Comparison of ENCODE assay signal across 11 mouse cellular contexts in genomic region chr9:61537316-61538189, GRCm38 (mm10).
DNase-seq lines count a peak whose midpoint lies in the region; ATAC-seq lines count a peak whose summit lies in the region.
"Had no signal": no experiment of that assay in that cellular context is flagged by ENCODE, and none has a peak within 500 bp of the region (broad histone marks: within the 10 kb centered on the region; RNA-seq: fewer than 3 reads in every experiment).

No protein-coding gene starts in this region.

- no peak for ATAC-seq in heart, embryonic 12.5 days (ENCODE audit: insufficient number of reproducible peaks, low FRiP score)
- no peak for ATAC-seq in embryonic facial prominence, embryonic 11.5 days (replicated peaks; ENCODE audit: insufficient number of reproducible peaks, low FRiP score, low TSS enrichment, low read depth)
- no peak for ATAC-seq in hindbrain, embryonic 15.5 days (ENCODE audit: low FRiP score, low read depth)
- no peak for ATAC-seq in midbrain, embryonic 15.5 days (replicated peaks)
- ATAC-seq in megakaryocyte, adult 5-6 weeks (ENCODE audit: poor library complexity, severe bottlenecking), result no peak
- ATAC-seq in liver, embryonic 11.5 days (replicated peaks; ENCODE audit: low FRiP score), result no peak

- H3K4me2 ChIP-seq in heart, embryonic 12.5 days, result peak overlapping the region; percentile 53
- H3K4me2 ChIP-seq in embryonic facial prominence, embryonic 11.5 days (ENCODE audit: low read depth, low read length), result no peak overlapping the region; the same call in 1 of the 2 replicates
- H3K4me2 ChIP-seq in hindbrain, embryonic 15.5 days, result peak overlapping the region; percentile 33
- peak overlapping the region; percentile 23 for H3K4me2 ChIP-seq in midbrain, embryonic 15.5 days
- H3K4me2 ChIP-seq in liver, embryonic 11.5 days, result no peak overlapping the region

- H3K36me3 ChIP-seq in heart, embryonic 12.5 days, result no peaks in the 10 kb centered on the region
- H3K36me3 ChIP-seq in embryonic facial prominence, embryonic 11.5 days (replicated peaks; ENCODE audit: control insufficient read depth, insufficient read depth, low read depth, low read length), result no peaks in the 10 kb centered on the region
- H3K36me3 ChIP-seq in hindbrain, embryonic 15.5 days, result no peaks in the 10 kb centered on the region
- H3K36me3 ChIP-seq in midbrain, embryonic 15.5 days (replicated peaks), result no peaks in the 10 kb centered on the region
- H3K36me3 ChIP-seq in liver, embryonic 11.5 days (ENCODE audit: control insufficient read depth, insufficient read depth, low read length), result no peaks in the 10 kb centered on the region

- H3K4me1 ChIP-seq in heart, embryonic 12.5 days (replicated peaks), result peaks cover 7% of the 10 kb centered on the region
- H3K4me1 ChIP-seq in embryonic facial prominence, embryonic 11.5 days (ENCODE audit: control insufficient read depth, insufficient read depth, low read length), result peaks cover 3% of the 10 kb centered on the region; the same call in 1 of the 2 replicates
- peaks cover 10% of the 10 kb centered on the region for H3K4me1 ChIP-seq in hindbrain, embryonic 15.5 days (replicated peaks)
- peaks cover 13% of the 10 kb centered on the region for H3K4me1 ChIP-seq in midbrain, embryonic 15.5 days
- no peaks in the 10 kb centered on the region for H3K4me1 ChIP-seq in liver, embryonic 11.5 days (replicated peaks; ENCODE audit: control insufficient read depth, insufficient read depth, low read length)
- H3K4me1 ChIP-seq: megakaryocyte, embryonic 14.5 days had no signal

- DNase-seq in heart, adult 11 months, result no peak
- DNase-seq in embryonic facial prominence, embryonic 11.5 days (ENCODE audit: low spot score), result peak; percentile 66
- DNase-seq in liver, embryonic 11.5 days (ENCODE audit: low spot score), result no peak
- no peak for DNase-seq in c-Kit-positive CD71-positive TER-119-positive erythroid progenitor cells, embryonic 14.5 days (ENCODE audit: low spot score)
- DNase-seq: cerebellum, adult 2 months; gastrocnemius, postnatal 10 days had no signal

- peaks cover 5% of the 10 kb centered on the region; the same call in 1 of the 2 replicates for H3K9me3 ChIP-seq in heart, embryonic 12.5 days (replicated peaks)
- H3K9me3 ChIP-seq in embryonic facial prominence, embryonic 11.5 days (replicated peaks; ENCODE audit: control insufficient read depth, low read length), result no peaks in the 10 kb centered on the region; the same call in 1 of the 2 replicates
- H3K9me3 ChIP-seq in hindbrain, embryonic 15.5 days, result no peaks in the 10 kb centered on the region
- no peaks in the 10 kb centered on the region for H3K9me3 ChIP-seq in midbrain, embryonic 15.5 days
- no peaks in the 10 kb centered on the region for H3K9me3 ChIP-seq in liver, embryonic 11.5 days (ENCODE audit: control insufficient read depth, low read length)

- no peak overlapping the region for H3K9ac ChIP-seq in heart, embryonic 12.5 days
- no peak overlapping the region for H3K9ac ChIP-seq in embryonic facial prominence, embryonic 11.5 days (replicated peaks; ENCODE audit: low read length)
- no peak overlapping the region for H3K9ac ChIP-seq in hindbrain, embryonic 15.5 days
- H3K9ac ChIP-seq in midbrain, embryonic 15.5 days, result no peak overlapping the region
- no peak overlapping the region for H3K9ac ChIP-seq in liver, embryonic 11.5 days (ENCODE audit: low read depth, low read length)

- H3K27ac ChIP-seq in heart, embryonic 12.5 days (ENCODE audit: poor library complexity, severe bottlenecking), result no peak overlapping the region
- H3K27ac ChIP-seq in embryonic facial prominence, embryonic 11.5 days (replicated peaks; ENCODE audit: low read depth, low read length), result no peak overlapping the region
- no peak overlapping the region for H3K27ac ChIP-seq in hindbrain, embryonic 15.5 days (replicated peaks)
- H3K27ac ChIP-seq in midbrain, embryonic 15.5 days, result no peak overlapping the region
- H3K27ac ChIP-seq in liver, embryonic 11.5 days (ENCODE audit: low read depth, low read length), result no peak overlapping the region

- H3K4me3 ChIP-seq in heart, embryonic 12.5 days, result no peak overlapping the region
- no peak overlapping the region for H3K4me3 ChIP-seq in embryonic facial prominence, embryonic 11.5 days (ENCODE audit: low read depth, low read length)
- H3K4me3 ChIP-seq in hindbrain, embryonic 15.5 days, result no peak overlapping the region
- H3K4me3 ChIP-seq in midbrain, embryonic 15.5 days, result no peak overlapping the region
- H3K4me3 ChIP-seq in liver, embryonic 11.5 days (ENCODE audit: low read depth, low read length), result no peak overlapping the region
- H3K4me3 ChIP-seq: megakaryocyte, embryonic 14.5 days had no signal

- 19% methylated on average over 17 of the region's 22 CpGs for WGBS in heart, embryonic 12.5 days
- WGBS in embryonic facial prominence, embryonic 11.5 days, result 13% methylated on average over 17 of the region's 22 CpGs
- WGBS in hindbrain, embryonic 15.5 days, result 21% methylated on average over 16 of the region's 22 CpGs
- whole genome bisulfite sequencing in midbrain, embryonic 15.5 days, result 11% methylated on average over 18 of the region's 22 CpGs
- WGBS in liver, embryonic 11.5 days, result 16% methylated on average over 18 of the region's 22 CpGs

- H3K27me3 ChIP-seq in heart, embryonic 12.5 days (replicated peaks), result peaks cover 23% of the 10 kb centered on the region
- no peaks in the 10 kb centered on the region for H3K27me3 ChIP-seq in embryonic facial prominence, embryonic 11.5 days (ENCODE audit: control insufficient read depth, insufficient read depth, low read length)
- no peaks in the 10 kb centered on the region; the same call in 1 of the 2 replicates for H3K27me3 ChIP-seq in hindbrain, embryonic 15.5 days
- H3K27me3 ChIP-seq in midbrain, embryonic 15.5 days (replicated peaks), result no peaks in the 10 kb centered on the region
- H3K27me3 ChIP-seq in liver, embryonic 11.5 days (replicated peaks; ENCODE audit: control insufficient read depth, insufficient read depth, low read length), result no peaks in the 10 kb centered on the region

Comparison
In these comparisons a context has a peak if more than half of its experiments do, and no peak if none do; other contexts are left out.
1. H3K4me2 ChIP-seq: peak in heart, embryonic 12.5 days (single experiment), hindbrain, embryonic 15.5 days (single experiment) and midbrain, embryonic 15.5 days (single experiment); none in embryonic facial prominence, embryonic 11.5 days (single experiment) and liver, embryonic 11.5 days (single experiment).